Mouse (Mus musculus) Patski (cell line): ENCODE measurements around the gene Mdc1. TPM values are rescaled to one million over a fixed set of nuclear protein-coding genes. Genes with fewer than 3 reads are reported as not detected.

Source experiments
- ATAC-seq: fragments of 100-300 bp; one replicate; pipeline ENCODE4 v1.8.0; 2021
- CTCF ChIA-PET: fragments of 350-600 bp; sonication (Branson Sonifier 250); formaldehyde crosslinking; loops from one replicate; lab custom pipeline; 2022; ENCODE audit warnings: inconsistent platforms; lab: Charles Lee
- POLR2A ChIA-PET: fragments of 350-600 bp; sonication (Branson Sonifier 250); formaldehyde crosslinking; loops from one replicate; lab custom pipeline; 2022; ENCODE audit warnings: antibody characterized with exemption, inconsistent platforms; lab: Charles Lee
- DNase-seq: peaks from one replicate; pipeline ENCODE4 v3.0.0-alpha.2; 2011; ENCODE audit warnings: low read depth, low spot score
- H3K27me3 ChIP-seq: fragments of 371-371 bp; one replicate; pipeline ENCODE4 v1.5.1; 2021
- CTCF ChIP-seq: fragments of 100-300 bp; IDR thresholded peaks from one replicate; pipeline ENCODE4 v1.5.1; 2021
- in situ Hi-C: fragments of 300-500 bp; cut with MboI; formaldehyde crosslinking; loops from 3 replicates; pipeline ENCODE4 v1.11.1; 2018; ENCODE audit warnings: low pct_unique_long_range_greater_than_20kb, mixed read lengths
- polyA plus RNA-seq: library from polyadenylated mRNA; unstranded; gene quantifications from one replicate; pipeline ENCODE4 v1.2.3, GENCODE M21; 2021

Mdc1 gene
- 23.9 TPM for polyA plus RNA-seq

- POLR2A ChIA-PET: interaction anchor here (0.6 to 1.2 kb wide), 3 partner anchors 19 to 281 kb away, joined by 3 to 9 read pairs (median 4); partner anchors contain the start of gene Nrm
- in situ Hi-C loops: no loop called here
- CTCF ChIA-PET: interaction anchor here (1.4 to 6.7 kb wide), 2 partner anchors 32 to 33 kb away, joined by 5 to 39 read pairs; no protein-coding TSS in a partner anchor
- no peak for TF ChIP-seq CTCF
- H3K27me3 ChIP-seq: no peaks in the 10 kb centered on the region
- DNase-seq: peak; percentile 99
- peak; percentile 85 for ATAC-seq
Measured at GRCm38 (mm10) chr17:35841076-35841950, at the start of gene Mdc1. Gene Mdc1 (plus strand): TSS chr17:35841515.

- ChIA-PET POLR2A (no interaction called here), CTCF (no interaction called here)
- H3K27me3 ChIP-seq: no peaks in the 10 kb centered on the region
- no peak for TF ChIP-seq CTCF
- in situ Hi-C loops: no loop called here
- no peak for DNase-seq
- ATAC-seq: no peak
Measured at GRCm38 (mm10) chr17:35792837-35793236, 48.5 kb upstream of the Mdc1 start.

GRCm38 (mm10) chr17:35795099-35795498 is 46.2 kb upstream of the Mdc1 start:
- no peaks in the 10 kb centered on the region for H3K27me3 ChIP-seq
- ATAC-seq: no peak
- in situ Hi-C loops: no loop called here
- POLR2A ChIA-PET: no interaction called here
- TF ChIP-seq CTCF: no peak
- CTCF ChIA-PET: no interaction called here
- no peak for DNase-seq

- TF ChIP-seq CTCF: no peak
- in situ Hi-C loops: no loop called here
- CTCF ChIA-PET: no interaction called here
Measured at GRCm38 (mm10) chr17:35795656-35796055, 45.7 kb upstream of the Mdc1 start.

GRCm38 (mm10) chr17:35796835-35797234 is 44.5 kb upstream of the Mdc1 start:
- TF ChIP-seq CTCF: no peak
- in situ Hi-C loops: no loop called here
- ChIA-PET POLR2A (no interaction called here), CTCF (no interaction called here)
- DNase-seq (no peak), ATAC-seq (no peak)
- no peaks in the 10 kb centered on the region for H3K27me3 ChIP-seq

More at GRCm38 (mm10) chr17:35795656-35796055, 45.7 kb upstream of the Mdc1 start:
- POLR2A ChIA-PET: no interaction called here
- no peak for ATAC-seq
- H3K27me3 ChIP-seq: no peaks in the 10 kb centered on the region
- no peak for DNase-seq

GRCm38 (mm10) chr17:35800905-35801304 is 40.4 kb upstream of the Mdc1 start:
- H3K27me3 ChIP-seq: no peaks in the 10 kb centered on the region
- ChIA-PET CTCF (interaction anchor here (1.2 to 1.3 kb wide), 2 partner anchors 10 to 19 kb away, joined by 3 read pairs; no protein-coding TSS in a partner anchor), POLR2A (no interaction called here)
- no peak for TF ChIP-seq CTCF
- DNase-seq: no peak
- no peak for ATAC-seq
- in situ Hi-C loops: no loop called here

- DNase-seq: no peak
- POLR2A ChIA-PET: interaction anchor here (1.2 kb wide), 1 partner anchor 32 kb away, joined by 4 read pairs; no protein-coding TSS in a partner anchor
Measured at GRCm38 (mm10) chr17:35803020-35803419, 38.3 kb upstream of the Mdc1 start.

GRCm38 (mm10) chr17:35803858-35804399 is 37.4 kb upstream of the Mdc1 start:
- ChIA-PET CTCF (interaction anchor here (0.8 to 2.3 kb wide), 3 partner anchors 9 to 15 kb away, joined by 3 to 5 read pairs (median 4); no protein-coding TSS in a partner anchor), POLR2A (interaction anchor here (1.2 to 1.8 kb wide), 2 partner anchors 9 to 33 kb away, joined by 4 to 6 read pairs; no protein-coding TSS in a partner anchor)
- in situ Hi-C loops: no loop called here
- TF ChIP-seq CTCF: no peak
- ATAC-seq (no peak), DNase-seq (no peak)
- no peaks in the 10 kb centered on the region for H3K27me3 ChIP-seq

More at GRCm38 (mm10) chr17:35803020-35803419, 38.3 kb upstream of the Mdc1 start:
- ATAC-seq: no peak
- in situ Hi-C loops: no loop called here
- H3K27me3 ChIP-seq: no peaks in the 10 kb centered on the region
- CTCF ChIA-PET: interaction anchor here (2.3 kb wide), 1 partner anchor 13 kb away, joined by 5 read pairs; no protein-coding TSS in a partner anchor
- no peak for TF ChIP-seq CTCF

GRCm38 (mm10) chr17:35808073-35808472 is 33.2 kb upstream of the Mdc1 start:
- ATAC-seq: no peak
- in situ Hi-C loops: no loop called here

GRCm38 (mm10) chr17:35809395-35809794 is 31.9 kb upstream of the Mdc1 start:
- no peak for TF ChIP-seq CTCF
- ChIA-PET CTCF (interaction anchor here (1.5 kb wide), 1 partner anchor 13 kb away, joined by 3 read pairs; the partner anchor contains the start of gene Flot1), POLR2A (interaction anchor here (0.6 to 0.8 kb wide), 2 partner anchors 27 to 59 kb away, joined by 3 to 4 read pairs; no protein-coding TSS in a partner anchor)
- no peaks in the 10 kb centered on the region for H3K27me3 ChIP-seq
- DNase-seq (no peak), ATAC-seq (no peak)
- in situ Hi-C loops: no loop called here

More at GRCm38 (mm10) chr17:35808073-35808472, 33.2 kb upstream of the Mdc1 start:
- DNase-seq: no peak
- ChIA-PET CTCF (interaction anchor here (1.0 to 1.3 kb wide), 4 partner anchors 22 to 65 kb away, joined by 3 to 5 read pairs (median 4); no protein-coding TSS in a partner anchor), POLR2A (interaction anchor here (0.7 kb wide), 2 partner anchors 57 to 78 kb away, joined by 3 read pairs; partner anchors contain the start of gene Ppp1r18)
- TF ChIP-seq CTCF: no peak
- H3K27me3 ChIP-seq: no peaks in the 10 kb centered on the region
